8 mouse cellular contexts compared by ENCODE assay signal in genomic region chr2:29250263-29251094, GRCm38 (mm10). TPM values are rescaled to one million over a fixed set of nuclear protein-coding genes. Genes with fewer than 3 reads are reported as not detected.
DNase-seq lines count a peak whose midpoint lies in the region; ATAC-seq lines count a peak whose summit lies in the region.

No protein-coding gene starts in this region.

- WGBS in forebrain, embryonic 16.5 days: under 1% methylated on average over 44 of the region's 44 CpGs
- 1% methylated on average over 44 of the region's 44 CpGs for WGBS in limb, embryonic 15.5 days

- H3K27me3 ChIP-seq in forebrain, embryonic 16.5 days (replicated peaks; ENCODE audit: control insufficient read depth, insufficient read depth, low read length): peaks cover 5% of the 10 kb centered on the region; the same call in 1 of the 2 replicates
- H3K27me3 ChIP-seq in limb, embryonic 15.5 days: peaks cover 97% of the 10 kb centered on the region
- peaks cover 2% of the 10 kb centered on the region; the same call in 1 of the 2 replicates for H3K27me3 ChIP-seq in splenic B cell, adult 2 months (ENCODE audit: control insufficient read depth, insufficient read depth, low read length, poor library complexity, severe bottlenecking)

- no peaks in the 10 kb centered on the region for H3K36me3 ChIP-seq in forebrain, embryonic 16.5 days (ENCODE audit: control insufficient read depth, insufficient read depth)
- H3K36me3 ChIP-seq in limb, embryonic 15.5 days: no peaks in the 10 kb centered on the region
- no peaks in the 10 kb centered on the region for H3K36me3 ChIP-seq in splenic B cell, adult 2 months (ENCODE audit: control insufficient read depth, insufficient read depth, low read length, poor library complexity, severe bottlenecking)

- peak overlapping the region; percentile 81 for H3K4me2 ChIP-seq in forebrain, embryonic 16.5 days (ENCODE audit: low read length)
- H3K4me2 ChIP-seq in limb, embryonic 15.5 days: peak overlapping the region; percentile 99

- no peaks in the 10 kb centered on the region for H3K9me3 ChIP-seq in forebrain, embryonic 16.5 days (ENCODE audit: control insufficient read depth, low read length)
- H3K9me3 ChIP-seq in limb, embryonic 15.5 days: no peaks in the 10 kb centered on the region

- ATAC-seq in forebrain, embryonic 16.5 days: peak; percentile 7; the same call in 1 of the 2 replicates
- ATAC-seq in limb, embryonic 15.5 days (ENCODE audit: insufficient number of reproducible peaks, low FRiP score, low TSS enrichment, low read depth): no peak

- H3K4me3 ChIP-seq in forebrain, embryonic 16.5 days (replicated peaks; ENCODE audit: low read length): peak overlapping the region; percentile 58
- H3K4me3 ChIP-seq in limb, embryonic 15.5 days: peak overlapping the region; percentile 60

- peak overlapping the region; percentile 92 for H3K27ac ChIP-seq in forebrain, embryonic 16.5 days (ENCODE audit: low read length)
- H3K27ac ChIP-seq in limb, embryonic 15.5 days: no peak overlapping the region

- H3K4me1 ChIP-seq in forebrain, embryonic 16.5 days (replicated peaks; ENCODE audit: control insufficient read depth, insufficient read depth, low read length): peaks cover 62% of the 10 kb centered on the region
- H3K4me1 ChIP-seq in limb, embryonic 15.5 days: peaks cover 38% of the 10 kb centered on the region

- peak; percentile 30 for DNase-seq in cerebellum, adult 8-10 months
- no peak for DNase-seq in cerebellum, adult 11 months
- DNase-seq in Muller cell, postnatal 12 days (ENCODE audit: inconsistent ontology term): peak; percentile 43
- DNase-seq in splenic B cell, adult 2 months (ENCODE audit: low read depth, low spot score): peak; percentile 6
- DNase-seq in spleen, adult 18-20 months: no peak
- no peak for DNase-seq in testis, postnatal 10 days (ENCODE audit: low spot score)

- peak overlapping the region; percentile 65 for H3K9ac ChIP-seq in forebrain, embryonic 16.5 days (replicated peaks; ENCODE audit: low read depth, low read length)
- H3K9ac ChIP-seq in limb, embryonic 15.5 days: no peak overlapping the region

RNA-seq across cellular contexts. Expression of gene Ntng2, which starts 2.3 kb away (rescaled TPM):
- 9.1 and 10.3 TPM in 2 replicates for polyA plus RNA-seq in forebrain, embryonic 16.5 days (2015; fragmentation: Nextera tagmentation; extraction: Ambion mirVana)
- polyA plus RNA-seq in limb, embryonic 15.5 days (2015; fragmentation: Nextera tagmentation; extraction: Ambion mirVana): 0.45 and 0.55 TPM in 2 replicates

Comparison
In these comparisons a context has a peak if more than half of its experiments do, and no peak if none do; other contexts are left out.
1. DNase-seq: peak in cerebellum, adult 8-10 months (single experiment), Muller cell, postnatal 12 days (single experiment) and splenic B cell, adult 2 months (single experiment); none in cerebellum, adult 11 months (single experiment), spleen, adult 18-20 months (0 of 2) and testis, postnatal 10 days (single experiment).